Mouse (Mus musculus) limb, embryonic 12.5 days (tissue): ENCODE measurements at regions not wholly inside any gene's neighbourhood (a gene's known extent, or its start where the extent isn't known, plus 50 kb on each side); places are given as distances from the start of the nearest gene placed in this dataset.

ENCODE experiments used
- ATAC-seq: fragments of 200-750 bp; cut with Nextera tagmentation; 2 replicates; pipeline ENCODE4 v1.8.0; 2017; ENCODE audit warnings: low read depth, moderate TSS enrichment; ENCODE audit not compliant: insufficient number of reproducible peaks, insufficient read depth, low FRiP score, low TSS enrichment
- H3K27ac ChIP-seq: fragments of 300-500 bp; sonication (generic); 2 replicates; pipeline ENCODE4 v1.5.1; 2016; ENCODE audit warnings: mild to moderate bottlenecking, moderate library complexity
- H3K27me3 ChIP-seq: fragments of 300-500 bp; sonication (generic); 2 replicates; pipeline ENCODE4 v1.6.1; 2016; ENCODE audit warnings: mild to moderate bottlenecking, moderate library complexity
- H3K36me3 ChIP-seq: fragments of 300-500 bp; sonication (generic); 2 replicates; pipeline ENCODE4 v1.6.1; 2016; ENCODE audit warnings: mild to moderate bottlenecking, moderate library complexity
- H3K4me1 ChIP-seq: fragments of 300-500 bp; sonication (generic); replicated peaks from 2 replicates; pipeline ENCODE4 v1.6.1; 2016
- H3K4me2 ChIP-seq: fragments of 300-500 bp; sonication (generic); 2 replicates; pipeline ENCODE4 v1.6.1; 2016; ENCODE audit warnings: mild to moderate bottlenecking, moderate library complexity
- H3K4me3 ChIP-seq: fragments of 300-500 bp; sonication (generic); replicated peaks from 2 replicates; pipeline ENCODE4 v1.5.1; 2016; ENCODE audit warnings: mild to moderate bottlenecking
- H3K9ac ChIP-seq: fragments of 300-500 bp; sonication (generic); replicated peaks from 2 replicates; pipeline ENCODE4 v1.6.1; 2016; ENCODE audit warnings: mild to moderate bottlenecking, moderate library complexity
- H3K9me3 ChIP-seq: fragments of 300-500 bp; sonication (generic); 2 replicates; pipeline ENCODE4 v1.6.1; 2016; ENCODE audit warnings: mild to moderate bottlenecking, moderate library complexity
- WGBS: fragments of 180-500 bp; shearing (Covaris S2); methylation state at CpG from one replicate; pipeline ENCODE4 v1.1.7; 2016; 5-methylcytosine and 5-hydroxymethylcytosine counted together

- H3K27me3 ChIP-seq, result no peaks in the 10 kb centered on the region
- H3K4me3 ChIP-seq, result no peak overlapping the region
- WGBS, result 66% methylated on average over 13 of the region's 13 CpGs
- no peak overlapping the region for H3K9ac ChIP-seq
- H3K4me1 ChIP-seq, result no peaks in the 10 kb centered on the region
- no peaks in the 10 kb centered on the region for H3K36me3 ChIP-seq
- no peak overlapping the region for H3K27ac ChIP-seq
- ATAC-seq, result no peak
- H3K9me3 ChIP-seq, result no peaks in the 10 kb centered on the region
- H3K4me2 ChIP-seq, result no peak overlapping the region
These were observed 104.2 kb upstream of the Krtap11-1 start for GRCm38 (mm10) chr16:89675009-89675785.

DNA sequence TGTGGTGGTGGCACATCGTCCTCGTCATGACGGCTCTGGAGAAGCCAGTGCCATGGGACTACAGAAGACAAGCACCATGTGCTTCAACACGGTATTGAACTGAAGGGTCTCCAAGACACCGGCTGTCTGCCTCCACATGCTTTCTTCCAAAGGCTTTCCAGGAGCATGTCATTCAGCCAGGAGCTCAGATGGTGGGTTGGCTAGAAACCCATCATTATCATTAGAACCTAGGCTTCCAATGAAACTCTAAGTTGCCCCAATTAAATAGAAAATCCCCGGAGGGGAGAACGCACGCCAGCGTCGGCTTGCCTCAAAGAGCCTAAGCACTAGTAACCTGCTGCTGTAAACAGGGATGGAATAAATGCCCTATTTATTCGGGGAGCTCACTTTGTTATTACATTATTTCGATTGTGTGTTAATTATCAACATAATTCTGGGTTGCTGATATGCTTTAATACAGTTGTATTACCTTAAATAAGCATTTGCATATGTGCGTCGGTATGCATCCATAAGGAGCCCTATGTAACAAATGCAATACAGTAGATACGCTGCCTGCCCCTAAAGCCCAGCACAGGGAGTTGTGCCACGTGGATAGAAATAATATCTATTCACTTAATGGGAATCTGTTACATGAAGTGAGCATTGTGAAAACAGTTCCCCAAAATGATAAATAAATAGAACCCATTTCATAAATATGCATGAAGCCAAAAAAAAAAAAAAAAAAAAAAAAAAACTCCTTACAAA, 103.3 kb upstream of the Krtap11-1 start:
- ATAC-seq, result no peak
- H3K9me3 ChIP-seq, result no peaks in the 10 kb centered on the region

GRCm38 (mm10) chr16:89671188-89671726, 100.3 kb upstream of the Krtap11-1 start:
- ATAC-seq, result no peak
- no peak overlapping the region for H3K4me3 ChIP-seq
- no peaks in the 10 kb centered on the region for H3K27me3 ChIP-seq
- no peak overlapping the region for H3K27ac ChIP-seq
- H3K9ac ChIP-seq, result no peak overlapping the region
- WGBS, result 82% methylated on average over 9 of the region's 9 CpGs
- H3K4me2 ChIP-seq, result no peak overlapping the region
- no peaks in the 10 kb centered on the region for H3K9me3 ChIP-seq
- H3K36me3 ChIP-seq, result no peaks in the 10 kb centered on the region
- H3K4me1 ChIP-seq, result no peaks in the 10 kb centered on the region

More for the DNA sequence above, 103.3 kb upstream of the Krtap11-1 start:
- H3K27ac ChIP-seq, result no peak overlapping the region
- no peak overlapping the region for H3K4me3 ChIP-seq
- H3K4me2 ChIP-seq, result no peak overlapping the region
- H3K9ac ChIP-seq, result no peak overlapping the region
- H3K27me3 ChIP-seq, result no peaks in the 10 kb centered on the region
- WGBS, result 84% methylated on average over 16 of the region's 16 CpGs
- no peaks in the 10 kb centered on the region for H3K36me3 ChIP-seq
- no peaks in the 10 kb centered on the region for H3K4me1 ChIP-seq

- ATAC-seq, result no peak
- H3K4me1 ChIP-seq, result no peaks in the 10 kb centered on the region
- no peaks in the 10 kb centered on the region for H3K27me3 ChIP-seq
- WGBS, result 79% methylated on average over 2 of the region's 2 CpGs
- no peaks in the 10 kb centered on the region for H3K36me3 ChIP-seq
- no peaks in the 10 kb centered on the region; the same call in 1 of the 2 replicates for H3K9me3 ChIP-seq
- H3K4me3 ChIP-seq, result no peak overlapping the region
- H3K9ac ChIP-seq, result no peak overlapping the region
- H3K27ac ChIP-seq, result no peak overlapping the region
- no peak overlapping the region for H3K4me2 ChIP-seq
These were observed 89.1 kb upstream of the Krtap11-1 start for GRCm38 (mm10) chr16:89660071-89660470.

- Histone ChIP-seq H3K27ac (no peak overlapping the region), H3K4me1 (no peaks in the 10 kb centered on the region), H3K4me2 (no peak overlapping the region), H3K4me3 (no peak overlapping the region), H3K9me3 (peaks cover 6% of the 10 kb centered on the region; the same call in 1 of the 2 replicates), H3K9ac (no peak overlapping the region), H3K36me3 (no peaks in the 10 kb centered on the region), H3K27me3 (no peaks in the 10 kb centered on the region)
- WGBS, result 93% methylated on average over 3 of the region's 3 CpGs
- ATAC-seq, result no peak
These were observed 85.1 kb upstream of the Krtap11-1 start for GRCm38 (mm10) chr16:89656036-89656435.

GRCm38 (mm10) chr16:89648651-89649050, 77.7 kb upstream of the Krtap11-1 start:
- H3K27me3 ChIP-seq, result no peaks in the 10 kb centered on the region
- WGBS, result 80% methylated on average over 4 of the region's 4 CpGs
- ATAC-seq, result no peak
- no peak overlapping the region for H3K9ac ChIP-seq
- no peak overlapping the region for H3K27ac ChIP-seq
- no peak overlapping the region for H3K4me2 ChIP-seq
- H3K9me3 ChIP-seq, result no peaks in the 10 kb centered on the region; the same call in 1 of the 2 replicates
- H3K4me1 ChIP-seq, result no peaks in the 10 kb centered on the region
- no peak overlapping the region for H3K4me3 ChIP-seq
- no peaks in the 10 kb centered on the region for H3K36me3 ChIP-seq

DNA sequence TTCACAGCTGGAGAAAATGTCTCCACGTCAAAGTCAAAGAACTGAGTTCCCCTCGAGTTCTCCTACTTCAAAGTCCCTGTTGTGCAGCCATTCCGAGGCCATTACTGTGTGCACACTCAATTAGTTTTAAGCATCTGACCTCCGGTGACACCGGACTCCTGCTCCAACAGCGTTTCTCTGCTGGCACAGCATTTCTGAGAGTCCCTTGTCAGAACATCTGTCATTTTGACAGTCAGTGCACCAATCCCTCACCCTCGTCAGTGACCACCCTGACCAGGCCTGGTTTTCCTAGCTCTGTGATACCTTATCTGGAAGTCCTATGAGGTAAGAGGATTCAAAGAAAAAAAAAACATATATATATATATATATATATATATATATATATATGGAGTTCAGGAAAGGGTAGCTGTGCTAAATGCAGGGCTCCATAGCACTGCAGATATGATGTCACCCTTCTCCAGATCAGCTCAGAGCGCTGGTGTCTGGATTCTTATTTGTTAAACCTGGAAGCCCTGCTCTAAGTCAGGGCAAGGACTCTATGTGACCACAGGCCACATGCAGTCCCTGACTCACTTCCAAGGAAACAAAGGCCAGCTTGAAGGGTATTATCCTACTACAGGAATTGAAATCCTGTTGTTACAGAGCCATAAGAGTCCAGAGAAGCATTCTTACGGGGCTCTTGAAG, 63.1 kb upstream of the Krtap11-1 start:
- Histone ChIP-seq H3K4me1 (no peaks in the 10 kb centered on the region; the same call in 1 of the 2 replicates), H3K27ac (no peak overlapping the region), H3K9me3 (no peaks in the 10 kb centered on the region), H3K4me3 (no peak overlapping the region), H3K4me2 (no peak overlapping the region), H3K9ac (no peak overlapping the region), H3K36me3 (no peaks in the 10 kb centered on the region), H3K27me3 (no peaks in the 10 kb centered on the region)
- no peak for ATAC-seq
- 21% methylated on average over 9 of the region's 9 CpGs for WGBS

GRCm38 (mm10) chr16:89632114-89632622, 61.2 kb upstream of the Krtap11-1 start:
- no peak overlapping the region for H3K27ac ChIP-seq
- 15% methylated on average over 6 of the region's 6 CpGs for WGBS
- no peaks in the 10 kb centered on the region; the same call in 1 of the 2 replicates for H3K4me1 ChIP-seq
- no peak overlapping the region for H3K4me3 ChIP-seq
- no peak overlapping the region for H3K9ac ChIP-seq
- ATAC-seq, result no peak
- H3K36me3 ChIP-seq, result no peaks in the 10 kb centered on the region
- no peaks in the 10 kb centered on the region for H3K9me3 ChIP-seq
- no peak overlapping the region for H3K4me2 ChIP-seq
- no peaks in the 10 kb centered on the region for H3K27me3 ChIP-seq

DNA sequence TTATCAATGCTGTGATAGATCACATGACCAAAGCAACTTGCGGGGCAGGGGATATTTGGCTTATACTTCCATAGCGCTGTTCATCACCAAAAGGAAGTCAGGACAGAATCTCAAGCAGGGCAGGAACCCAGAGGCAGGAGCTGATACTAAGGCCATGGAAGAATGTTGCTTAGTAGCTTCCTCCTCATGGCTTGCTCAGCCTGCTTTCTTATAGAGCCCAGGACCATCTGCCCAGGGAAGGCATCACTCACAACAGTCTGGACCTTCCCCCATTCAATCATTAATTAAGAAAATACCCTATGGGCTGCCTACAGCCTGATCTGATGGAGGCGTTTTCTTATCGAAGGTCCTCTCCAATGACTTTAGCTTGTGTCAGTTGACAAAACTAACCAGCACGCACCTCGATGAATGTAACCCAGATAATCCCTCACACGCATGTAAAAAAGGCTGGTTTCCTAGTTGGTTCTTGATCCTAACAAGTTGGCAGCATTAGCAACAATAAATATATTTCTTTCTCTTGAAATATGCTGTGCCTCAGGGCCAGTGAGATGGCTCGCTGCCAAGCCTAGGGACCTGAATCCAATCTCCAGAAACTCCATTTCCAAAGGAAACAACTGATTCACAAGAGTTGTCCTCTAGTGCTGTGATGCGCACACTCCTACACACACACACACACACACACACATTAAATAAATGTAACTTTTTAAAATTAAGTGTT, 60.6 kb upstream of the Krtap11-1 start:
- H3K9me3 ChIP-seq, result no peaks in the 10 kb centered on the region
- H3K4me1 ChIP-seq, result no peaks in the 10 kb centered on the region; the same call in 1 of the 2 replicates
- 83% methylated on average over 9 of the region's 9 CpGs for WGBS
- no peak overlapping the region for H3K27ac ChIP-seq
- H3K27me3 ChIP-seq, result no peaks in the 10 kb centered on the region
- no peak for ATAC-seq
- H3K36me3 ChIP-seq, result no peaks in the 10 kb centered on the region
- H3K4me3 ChIP-seq, result no peak overlapping the region
- no peak overlapping the region for H3K9ac ChIP-seq
- H3K4me2 ChIP-seq, result no peak overlapping the region

GRCm38 (mm10) chr16:89625710-89626109, 54.7 kb upstream of the Krtap11-1 start:
- no peak overlapping the region for H3K4me3 ChIP-seq
- no peaks in the 10 kb centered on the region for H3K4me1 ChIP-seq
- no peaks in the 10 kb centered on the region for H3K27me3 ChIP-seq
- 91% methylated on average over 12 of the region's 12 CpGs for WGBS
- H3K9me3 ChIP-seq, result no peaks in the 10 kb centered on the region
- no peak overlapping the region for H3K9ac ChIP-seq
- no peak for ATAC-seq
- no peak overlapping the region for H3K27ac ChIP-seq
- no peaks in the 10 kb centered on the region for H3K36me3 ChIP-seq
- H3K4me2 ChIP-seq, result no peak overlapping the region
